ENCODE assay signal across 14 mouse cellular contexts in genomic region chr9:62663443-62663842, GRCm38 (mm10).
"Had no signal": no experiment of that assay in that cellular context is flagged by ENCODE, and none has a peak within 500 bp of the region (broad histone marks: within the 10 kb centered on the region; RNA-seq: fewer than 3 reads in every experiment).

No protein-coding gene starts in this region.

- H3K9ac ChIP-seq: limb, embryonic 13.5 days; liver, embryonic 15.5 days; midbrain, embryonic 13.5 days had no signal

- H3K4me3 ChIP-seq: limb, embryonic 13.5 days; liver, embryonic 15.5 days; midbrain, embryonic 13.5 days had no signal

- H3K27ac ChIP-seq: liver, embryonic 15.5 days; midbrain, embryonic 13.5 days had no signal

- H3K9me3 ChIP-seq: liver, embryonic 15.5 days; midbrain, embryonic 13.5 days had no signal

- DNase-seq: kidney, adult 8-10 months; kidney, postnatal 25 days; layer of hippocampus, adult 9-11 months; layer of hippocampus, postnatal 36 days; lung, adult 2 months; lung, postnatal 14 days; right cerebral cortex, postnatal 4 days; spleen, adult 18-20 months; thymus, adult 18-20 months; thymus, postnatal 14 days had no signal

- ATAC-seq: midbrain, embryonic 13.5 days had no signal

- H3K36me3 ChIP-seq: limb, embryonic 13.5 days; liver, embryonic 15.5 days; midbrain, embryonic 13.5 days had no signal

- H3K27me3 ChIP-seq: limb, embryonic 13.5 days; liver, embryonic 15.5 days; midbrain, embryonic 13.5 days had no signal

- H3K4me2 ChIP-seq: limb, embryonic 13.5 days; liver, embryonic 11.5 days; liver, embryonic 15.5 days; midbrain, embryonic 13.5 days had no signal

- H3K4me1 ChIP-seq: liver, embryonic 15.5 days had no signal
